ENCODE assay signal across 8 mouse cellular contexts in genomic region chr1:34439215-34439960, GRCm38 (mm10). TPM values are rescaled to one million over a fixed set of nuclear protein-coding genes. Genes with fewer than 3 reads are reported as not detected.
DNase-seq lines count a peak whose midpoint lies in the region; ATAC-seq lines count a peak whose summit lies in the region.

Gene Ccdc115, minus strand, starts transcription at chr1:34439672.
Gene Imp4, plus strand, starts transcription at chr1:34439851.

- under 1% methylated on average over 48 of the region's 48 CpGs for WGBS in hindbrain, embryonic 11.5 days

- no peaks in the 10 kb centered on the region for H3K27me3 ChIP-seq in hindbrain, embryonic 11.5 days (ENCODE audit: control insufficient read depth, insufficient read depth, low read length)

- H3K9me3 ChIP-seq in hindbrain, embryonic 11.5 days (ENCODE audit: control insufficient read depth, low read length): no peaks in the 10 kb centered on the region

- peak within 1 kb of the TSS; percentile 60 for H3K4me2 ChIP-seq in hindbrain, embryonic 11.5 days (replicated peaks; ENCODE audit: low read depth, low read length)

- peak; percentile 96 for ATAC-seq in hindbrain, embryonic 11.5 days (ENCODE audit: low FRiP score)

- peaks cover 3% of the 10 kb centered on the region; the same call in 1 of the 2 replicates for H3K4me1 ChIP-seq in hindbrain, embryonic 11.5 days (replicated peaks; ENCODE audit: control insufficient read depth, insufficient read depth, low read length)

- H3K36me3 ChIP-seq in hindbrain, embryonic 11.5 days (ENCODE audit: control insufficient read depth, insufficient read depth, low read length): peaks cover 11% of the 10 kb centered on the region; the same call in 1 of the 2 replicates

- H3K9ac ChIP-seq in hindbrain, embryonic 11.5 days (ENCODE audit: low read depth, low read length): peak within 1 kb of the TSS; percentile 61

- H3K4me3 ChIP-seq in hindbrain, embryonic 11.5 days (ENCODE audit: low read depth, low read length): peak within 1 kb of the TSS; percentile 58

- peak within 1 kb of the TSS; percentile 55; the same call in 1 of the 2 replicates for H3K27ac ChIP-seq in hindbrain, embryonic 11.5 days (ENCODE audit: low read depth, low read length)

- peak; percentile 97 for DNase-seq in Muller cell, postnatal 12 days (ENCODE audit: inconsistent ontology term)
- DNase-seq in cerebellum, adult 9-11 months: peak; percentile 97
- peak; percentile 95 to 97 for DNase-seq in frontal cortex, adult 2 months (ENCODE audit: extremely low spot score in 1 of 2, low spot score in 1 of 2)
- peak; percentile 99 for DNase-seq in hindbrain, embryonic 11.5 days (ENCODE audit: low spot score)
- peak; percentile 90 to 95 for DNase-seq in layer of hippocampus, postnatal 10 days (ENCODE audit: low spot score in 2 of 2)
- DNase-seq in lung, postnatal 10 days: peak; percentile 98
- DNase-seq in ovary, postnatal 36 days (ENCODE audit: low spot score): peak; percentile 91
- DNase-seq in thymus, postnatal 25 days: peak; percentile 93

RNA-seq across cellular contexts. Expression of gene Ccdc115, which starts in this region (rescaled TPM):
- 35.7 and 36.4 TPM in 2 replicates for polyA plus RNA-seq in frontal cortex, adult 2 months (2012; rRNA removed)
- polyA plus RNA-seq in hindbrain, embryonic 11.5 days (2014; fragmentation: Nextera tagmentation; extraction: Ambion mirVana): 68.5 and 69.2 TPM in 2 replicates
- 10 to 100 TPM; 18.6 to 21.9 TPM for total RNA-seq in layer of hippocampus, postnatal 10 days (2021)

RNA-seq across cellular contexts. Expression of gene Imp4, which starts in this region (rescaled TPM):
- 23.0 and 26.8 TPM in 2 replicates for polyA plus RNA-seq in frontal cortex, adult 2 months (2012; rRNA removed)
- 87.7 and 94.5 TPM in 2 replicates for polyA plus RNA-seq in hindbrain, embryonic 11.5 days (2014; fragmentation: Nextera tagmentation; extraction: Ambion mirVana)
- 10 to 100 TPM; 28.5 to 29.6 TPM for total RNA-seq in layer of hippocampus, postnatal 10 days (2021)

Comparison
In these comparisons a context has a peak if more than half of its experiments do, and no peak if none do; other contexts are left out.
1. Peak in every context shown above with its lines: DNase-seq, ATAC-seq, H3K4me3 ChIP-seq and H3K27ac ChIP-seq.